Mouse (Mus musculus) intestine, postnatal 0 days (tissue): ENCODE data around the gene Nmnat2. TPM values are rescaled to one million over a fixed set of nuclear protein-coding genes. Genes with fewer than 3 reads are reported as not detected.

ENCODE experiments used
- ATAC-seq: fragments of 200-750 bp; cut with Nextera tagmentation; 2 replicates; pipeline ENCODE4 v1.8.0; 2017; ENCODE audit warnings: mild to moderate bottlenecking, moderate TSS enrichment, moderate library complexity
- H3K27ac ChIP-seq: fragments of 300-500 bp; sonication (generic); 2 replicates; pipeline ENCODE4 v1.5.1; 2014; ENCODE audit warnings: mild to moderate bottlenecking, low read depth, low read length, moderate library complexity
- H3K27me3 ChIP-seq: fragments of 300-500 bp; sonication (generic); replicated peaks from 2 replicates; pipeline ENCODE4 v1.6.1; 2014; ENCODE audit warnings: low read length, mixed read lengths; ENCODE audit not compliant: control insufficient read depth, insufficient read depth
- H3K36me3 ChIP-seq: fragments of 300-500 bp; sonication (generic); 2 replicates; pipeline ENCODE4 v1.6.1; 2014; ENCODE audit warnings: mild to moderate bottlenecking, moderate library complexity; ENCODE audit not compliant: control insufficient read depth, insufficient read depth
- H3K4me1 ChIP-seq: fragments of 300-500 bp; sonication (generic); replicated peaks from 2 replicates; pipeline ENCODE4 v1.6.1; 2014; ENCODE audit warnings: antibody characterized with exemption, low read length, mixed read lengths; ENCODE audit not compliant: control insufficient read depth, insufficient read depth
- H3K4me2 ChIP-seq: fragments of 300-500 bp; sonication (generic); replicated peaks from 2 replicates; pipeline ENCODE4 v1.6.1; 2014; ENCODE audit warnings: low read depth, mild to moderate bottlenecking, moderate library complexity
- H3K4me3 ChIP-seq: fragments of 300-500 bp; sonication (generic); 2 replicates; pipeline ENCODE4 v1.5.1; 2014; ENCODE audit warnings: low read depth, low read length
- H3K9ac ChIP-seq: fragments of 300-500 bp; sonication (generic); 2 replicates; pipeline ENCODE4 v1.6.1; 2014; ENCODE audit warnings: mild to moderate bottlenecking, low read depth, low read length
- H3K9me3 ChIP-seq: fragments of 300-500 bp; sonication (generic); 2 replicates; pipeline ENCODE4 v1.6.1; 2016; ENCODE audit warnings: mixed run types; ENCODE audit not compliant: control insufficient read depth
- CTCF ChIP-seq: sonication (generic); IDR thresholded peaks from 2 replicates; pipeline ENCODE4 v1.5.1; 2016; ENCODE audit warnings: low read depth, mild to moderate bottlenecking, control low read depth, antibody characterized with exemption, moderate library complexity
- WGBS: fragments of 180-500 bp; shearing (Covaris S2); extraction: QIAGEN DNeasy Blood & Tissue Kit; methylation state at CpG from one replicate; pipeline ENCODE4 v1.1.7; 2014; 5-methylcytosine and 5-hydroxymethylcytosine counted together
- polyA plus RNA-seq: library from polyadenylated mRNA; unstranded; fragments of >200 nt; fragmentation: Nextera tagmentation; extraction: Ambion mirVana; gene quantifications from 2 replicates; pipeline ENCODE4 v1.2.1, GENCODE M21; 2015

Gene Nmnat2
- polyA plus RNA-seq, 1 experiment from 2014 or later = 1.1 TPM

DNA sequence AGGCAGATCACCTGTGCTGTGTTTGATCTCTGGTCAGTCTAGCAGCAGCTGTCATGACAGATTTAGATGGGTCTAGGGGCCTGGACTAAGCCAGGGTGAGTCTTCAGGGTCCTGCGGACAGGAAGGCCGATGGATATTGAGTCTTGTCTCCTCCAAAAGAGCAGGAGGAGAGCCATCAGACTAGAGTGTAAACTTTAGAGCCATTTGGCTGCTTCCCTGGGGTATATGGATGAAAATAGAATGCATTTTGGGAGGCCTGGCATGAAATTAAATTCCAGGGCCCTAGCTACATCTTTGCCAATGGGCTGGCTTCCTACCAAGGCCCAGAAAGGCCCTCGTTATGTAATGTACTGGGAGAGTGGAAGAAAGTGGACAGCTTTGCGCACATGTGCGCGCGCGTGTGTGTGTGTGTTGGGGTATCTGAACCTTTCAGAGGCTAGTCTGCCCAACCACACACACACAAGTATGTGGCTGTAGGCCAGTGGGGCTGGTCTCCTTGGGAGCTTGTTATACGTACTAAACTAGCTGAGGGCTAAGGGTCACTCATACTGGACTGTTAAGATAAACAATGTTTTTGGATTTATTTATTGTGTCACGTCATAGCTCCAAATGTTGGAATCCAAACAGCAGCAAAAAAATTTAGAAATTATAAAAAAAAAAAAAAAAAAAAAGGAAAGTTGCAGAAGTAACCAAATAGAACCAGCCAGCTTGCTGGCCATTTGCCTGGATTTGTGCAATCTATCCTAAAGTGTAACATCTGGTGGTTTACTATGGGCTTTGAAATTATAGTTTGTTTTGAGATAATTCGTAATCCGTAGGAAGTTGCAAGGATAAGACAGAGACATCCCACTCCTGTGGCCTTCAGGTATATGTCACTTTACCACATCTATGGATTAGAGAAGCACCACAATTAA is 110.9 kb downstream of the Nmnat2 start:
- Histone ChIP-seq H3K4me3 (no peak overlapping the region), H3K4me2 (no peak overlapping the region), H3K27me3 (no peaks in the 10 kb centered on the region), H3K9me3 (no peaks in the 10 kb centered on the region), H3K27ac (no peak overlapping the region; the same call in 1 of the 2 replicates), H3K4me1 (no peaks in the 10 kb centered on the region), H3K9ac (no peak overlapping the region), H3K36me3 (no peaks in the 10 kb centered on the region)
- ATAC-seq = 0 out of 2 replicates have a peak, but pooled peaks have one; percentile 36
- no peak for TF ChIP-seq CTCF
- 63% methylated on average over 12 of the region's 12 CpGs for WGBS

DNA sequence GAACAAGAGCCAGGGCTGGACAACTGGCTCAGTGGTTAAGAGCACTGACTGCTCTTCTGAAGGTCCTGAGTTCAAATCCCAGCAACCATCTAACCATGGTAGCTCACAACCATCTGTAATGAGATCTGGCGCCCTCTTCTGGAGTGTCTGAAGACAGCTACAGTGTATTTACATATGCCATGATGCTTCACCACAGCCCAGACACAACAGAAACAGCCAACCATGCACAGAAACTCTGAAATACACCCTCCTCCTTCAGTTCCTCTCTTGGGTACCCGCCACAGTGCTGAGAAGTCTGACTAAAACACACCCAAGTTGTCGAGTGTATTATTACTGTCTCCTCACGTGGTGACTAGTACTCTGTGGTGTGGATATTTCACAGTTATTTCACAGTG is 111.6 kb downstream of the Nmnat2 start:
- Histone ChIP-seq H3K4me2 (no peak overlapping the region), H3K4me1 (no peaks in the 10 kb centered on the region), H3K9ac (no peak overlapping the region), H3K9me3 (no peaks in the 10 kb centered on the region), H3K27ac (no peak overlapping the region), H3K27me3 (no peaks in the 10 kb centered on the region), H3K36me3 (no peaks in the 10 kb centered on the region), H3K4me3 (no peak overlapping the region)
- peak; percentile 61 for TF ChIP-seq CTCF
- 80% methylated on average over 4 of the region's 4 CpGs for WGBS
- no peak for ATAC-seq

DNA sequence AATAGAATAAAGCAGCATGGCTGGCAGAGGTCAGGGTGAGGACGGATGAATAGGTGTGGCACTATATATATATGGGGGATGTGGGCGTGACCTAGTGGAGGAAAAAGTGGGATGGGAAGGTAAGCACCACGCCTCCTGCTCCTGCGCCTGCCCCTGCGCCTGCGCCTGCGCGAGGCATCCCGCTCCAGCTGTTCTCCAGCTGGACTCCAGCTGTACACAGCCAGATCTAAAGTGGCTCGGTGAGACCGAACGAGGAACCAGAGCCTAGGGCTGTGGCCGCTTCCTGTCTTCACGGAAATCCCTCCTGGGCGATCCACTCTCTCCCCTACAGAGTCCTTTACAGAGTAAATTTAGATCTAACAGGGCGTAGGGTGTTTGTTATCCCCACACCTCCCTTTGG is 116.8 kb downstream of the Nmnat2 start:
- Histone ChIP-seq H3K4me2 (peak overlapping the region; percentile 10; the same call in 1 of the 2 replicates), H3K4me1 (no peaks in the 10 kb centered on the region), H3K4me3 (no peak overlapping the region), H3K9ac (no peak overlapping the region), H3K27ac (no peak overlapping the region), H3K9me3 (no peaks in the 10 kb centered on the region), H3K36me3 (no peaks in the 10 kb centered on the region), H3K27me3 (no peaks in the 10 kb centered on the region)
- ATAC-seq = peak; percentile 47
- 34% methylated on average over 16 of the region's 16 CpGs for WGBS
- no peak for TF ChIP-seq CTCF

DNA sequence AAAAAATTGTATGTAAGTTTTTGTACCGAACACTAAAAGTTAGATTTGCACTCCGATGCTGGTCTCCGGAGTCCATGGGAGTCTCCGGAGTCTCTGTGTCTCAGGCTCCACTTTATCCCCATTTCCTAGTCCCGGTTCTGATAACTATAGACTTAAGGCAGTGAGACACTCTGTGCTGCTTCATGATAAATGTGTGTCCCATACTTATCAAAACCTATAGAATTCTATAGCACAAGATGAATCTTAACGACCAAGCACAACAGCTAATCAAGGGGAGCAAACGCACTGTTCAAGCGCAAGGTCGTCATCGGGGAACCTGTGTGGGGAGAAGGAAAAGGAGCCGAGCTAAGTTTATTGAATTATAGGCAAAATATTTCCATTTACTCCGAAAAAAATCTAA is 117.2 kb downstream of the Nmnat2 start:
- ATAC-seq = no peak
- no peaks in the 10 kb centered on the region for H3K9me3 ChIP-seq
- 0 out of 2 replicates have a peak overlapping the region, but pooled peaks have one; percentile 10 for H3K4me2 ChIP-seq
- no peaks in the 10 kb centered on the region for H3K27me3 ChIP-seq
- no peaks in the 10 kb centered on the region for H3K4me1 ChIP-seq
- no peak overlapping the region for H3K27ac ChIP-seq
- WGBS = 56% methylated on average over 12 of the region's 12 CpGs
- TF ChIP-seq CTCF = no peak
- no peaks in the 10 kb centered on the region for H3K36me3 ChIP-seq
- no peak overlapping the region for H3K9ac ChIP-seq
- H3K4me3 ChIP-seq = no peak overlapping the region

DNA sequence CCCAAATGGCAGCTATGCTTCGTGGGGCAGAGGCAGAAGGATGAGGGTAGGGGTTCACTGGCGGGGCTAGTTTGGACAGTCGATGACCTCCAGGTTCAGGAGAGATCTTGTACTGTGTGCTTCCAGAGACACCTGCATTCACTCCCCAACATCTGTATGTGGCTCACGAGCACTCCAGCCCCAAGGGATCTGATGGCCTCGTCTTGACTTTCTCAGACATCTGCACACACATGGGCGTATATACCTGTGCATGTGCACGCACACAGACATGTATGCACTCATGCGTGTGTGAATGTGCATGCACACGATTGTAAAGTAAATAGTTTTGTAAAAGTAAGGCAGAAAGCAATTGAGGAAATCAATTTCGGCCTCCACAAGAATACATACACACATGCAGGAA is 117.9 kb downstream of the Nmnat2 start:
- no peaks in the 10 kb centered on the region for H3K4me1 ChIP-seq
- ATAC-seq = no peak
- H3K9me3 ChIP-seq = no peaks in the 10 kb centered on the region
- no peak for TF ChIP-seq CTCF
- H3K36me3 ChIP-seq = no peaks in the 10 kb centered on the region
- H3K9ac ChIP-seq = no peak overlapping the region
- no peak overlapping the region for H3K27ac ChIP-seq
- WGBS = 68% methylated on average over 10 of the region's 10 CpGs
- H3K27me3 ChIP-seq = no peaks in the 10 kb centered on the region
- H3K4me3 ChIP-seq = no peak overlapping the region
- no peak overlapping the region for H3K4me2 ChIP-seq

DNA sequence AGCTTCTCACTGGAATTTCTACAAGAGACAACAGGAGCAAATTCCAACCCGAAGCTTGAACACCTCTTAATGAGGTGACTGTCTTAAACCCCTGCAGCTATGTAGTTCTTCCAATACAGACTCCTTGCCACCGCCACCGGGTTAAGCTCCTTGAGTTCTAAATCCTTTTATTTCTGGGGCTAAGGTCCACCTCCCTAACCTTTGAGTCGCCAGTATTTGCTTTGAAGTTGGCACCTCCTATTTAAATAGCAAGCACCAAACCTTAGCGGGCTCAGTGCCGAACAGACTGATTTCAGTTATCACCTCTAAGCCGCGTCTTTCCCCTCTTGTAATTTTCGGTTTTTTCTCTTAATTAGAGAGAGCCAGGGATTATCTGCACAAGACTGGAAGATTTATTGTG is 118.6 kb downstream of the Nmnat2 start:
- ATAC-seq = no peak
- no peak overlapping the region for H3K27ac ChIP-seq

More for the DNA sequence above, 118.6 kb downstream of the Nmnat2 start:
- no peak overlapping the region for H3K9ac ChIP-seq
- WGBS = 20% methylated on average over 9 of the region's 9 CpGs
- H3K27me3 ChIP-seq = no peaks in the 10 kb centered on the region
- H3K4me1 ChIP-seq = no peaks in the 10 kb centered on the region
- no peaks in the 10 kb centered on the region for H3K9me3 ChIP-seq
- no peak overlapping the region for H3K4me3 ChIP-seq
- TF ChIP-seq CTCF = no peak
- H3K36me3 ChIP-seq = no peaks in the 10 kb centered on the region
- peak overlapping the region; percentile 28; the same call in 1 of the 2 replicates for H3K4me2 ChIP-seq
